Mouse (Mus musculus) ES-Bruce4 (cell line): ENCODE results near the gene Abracl.
A peak's percentile ranks its signal among the peaks of the same experiment; 100 is the strongest.

Experiments
- CTCF ChIP-seq: IDR thresholded peaks from one replicate; pipeline ENCODE4 v1.8.1; 2011; ENCODE audit warnings: low read depth, low read length
- EP300 ChIP-seq: IDR thresholded peaks from 2 replicates; pipeline ENCODE4 v1.6.1; 2011; ENCODE audit warnings: low read depth, low read length; ENCODE audit not compliant: insufficient read depth
- POLR2A ChIP-seq: IDR thresholded peaks from one replicate; pipeline ENCODE4 v1.8.1; 2011; ENCODE audit warnings: low read length; ENCODE audit not compliant: insufficient read depth

DNA sequence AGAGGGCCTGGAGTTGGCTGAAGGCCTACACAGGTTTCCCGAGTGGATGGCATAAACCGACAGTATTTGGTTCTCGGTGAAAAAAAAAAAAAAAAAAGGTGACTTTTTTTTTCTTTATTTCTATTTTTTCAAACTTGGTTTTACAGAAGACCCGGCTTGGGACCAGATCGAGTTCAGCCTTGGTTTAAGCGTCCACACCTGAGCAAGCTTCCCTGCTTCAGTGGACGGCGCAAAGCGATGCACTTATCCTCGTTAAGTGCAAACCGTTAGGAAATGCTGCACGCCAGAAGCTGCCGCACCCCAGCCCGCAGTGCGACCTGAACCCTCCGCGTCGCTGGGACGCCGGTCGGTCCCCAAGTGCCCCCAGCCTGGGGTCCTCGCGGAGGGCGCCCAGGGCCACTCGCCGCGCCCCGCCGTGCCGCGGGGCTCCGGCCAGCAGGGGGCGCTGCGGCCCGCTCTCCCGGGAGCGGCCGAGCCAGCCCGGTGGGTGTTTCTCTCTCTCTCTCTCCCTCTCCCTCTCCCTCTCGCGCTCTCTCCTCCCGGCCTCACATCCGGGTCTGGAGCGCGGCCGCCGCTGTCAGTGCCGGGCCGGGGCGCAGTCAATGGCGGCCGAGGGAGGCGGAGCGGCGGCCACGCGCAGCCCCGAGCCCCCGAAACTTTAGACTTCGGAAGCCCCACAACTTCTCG lies 32.1 kb upstream of the Abracl start:
- TF ChIP-seq CTCF = peak; percentile 55
- TF ChIP-seq EP300 = no peak
- TF ChIP-seq POLR2A = no peak
